Mouse (Mus musculus) brain, embryonic 14.5 days (tissue): ENCODE measurements at regions not wholly inside any gene's neighbourhood (a gene's known extent, or its start where the extent isn't known, plus 50 kb on each side); places are given as distances from the start of the nearest gene placed in this dataset.
A peak's percentile ranks its signal among the peaks of the same experiment; 100 is the strongest.

Experiments used
- DNase-seq: peaks from one replicate; pipeline ENCODE4 v3.0.0-alpha.2; 2011; ENCODE audit warnings: low read depth
- CTCF ChIP-seq: fragments of 200-500 bp; IDR thresholded peaks from 2 replicates; pipeline ENCODE4 v1.5.1; 2012; ENCODE audit warnings: inconsistent platforms, mild to moderate bottlenecking, moderate library complexity, borderline replicate concordance; ENCODE audit not compliant: insufficient read depth, insufficient read length; ENCODE audit errors: extremely low read depth
- POLR2A ChIP-seq: fragments of 200-500 bp; IDR thresholded peaks from 2 replicates; pipeline ENCODE4 v1.6.1; 2012; ENCODE audit warnings: mild to moderate bottlenecking, inconsistent platforms, borderline replicate concordance; ENCODE audit not compliant: poor library complexity, insufficient read depth, insufficient read length, severe bottlenecking; ENCODE audit errors: extremely low read depth

GRCm38 (mm10) chr10:95021209-95021608 lies 76.6 kb upstream of the Plxnc1 start:
- no peak for TF ChIP-seq POLR2A
- TF ChIP-seq CTCF = no peak
- no peak for DNase-seq

- DNase-seq = no peak
- TF ChIP-seq CTCF = no peak
- no peak for TF ChIP-seq POLR2A
These were observed 72.3 kb upstream of the Plxnc1 start for GRCm38 (mm10) chr10:95016896-95017295.

GRCm38 (mm10) chr10:95015298-95015951 lies 70.8 kb upstream of the Plxnc1 start:
- TF ChIP-seq POLR2A (no peak), CTCF (no peak)

GRCm38 (mm10) chr10:95013946-95014345 lies 69.3 kb upstream of the Plxnc1 start:
- TF ChIP-seq POLR2A (no peak), CTCF (no peak)
- DNase-seq = peak; percentile 75

More at GRCm38 (mm10) chr10:95015298-95015951, 70.8 kb upstream of the Plxnc1 start:
- DNase-seq = peak; percentile 50

GRCm38 (mm10) chr10:95013213-95013915 lies 68.7 kb upstream of the Plxnc1 start:
- TF ChIP-seq CTCF = no peak
- no peak for TF ChIP-seq POLR2A
- DNase-seq = peak; percentile 34

- TF ChIP-seq POLR2A (no peak), CTCF (no peak)
- DNase-seq = no peak
These were observed 65.7 kb upstream of the Plxnc1 start for GRCm38 (mm10) chr10:95010333-95010732.

GRCm38 (mm10) chr10:95009081-95009480 lies 64.4 kb upstream of the Plxnc1 start:
- no peak for DNase-seq
- no peak for TF ChIP-seq CTCF
- no peak for TF ChIP-seq POLR2A

GRCm38 (mm10) chr10:95004065-95004763 lies 59.6 kb upstream of the Plxnc1 start:
- peak; percentile 27 for DNase-seq
- TF ChIP-seq CTCF (no peak), POLR2A (no peak)

GRCm38 (mm10) chr10:95003621-95004020 lies 59.0 kb upstream of the Plxnc1 start:
- TF ChIP-seq POLR2A = no peak
- DNase-seq = peak; percentile 29

GRCm38 (mm10) chr10:95001650-95002049 lies 57.0 kb upstream of the Plxnc1 start:
- no peak for DNase-seq

GRCm38 (mm10) chr10:94999716-95000115 lies 55.1 kb upstream of the Plxnc1 start:
- TF ChIP-seq CTCF = no peak
- no peak for TF ChIP-seq POLR2A
- DNase-seq = no peak

More at GRCm38 (mm10) chr10:95001650-95002049, 57.0 kb upstream of the Plxnc1 start:
- no peak for TF ChIP-seq CTCF
- no peak for TF ChIP-seq POLR2A
